Mouse (Mus musculus) testis, postnatal 10 days (tissue): ENCODE measurements around the gene Samt1.
A peak's percentile ranks its signal among the peaks of the same experiment; 100 is the strongest.
"Not testable (repeated sequence)": the region's sequence is repeated elsewhere in the genome, so short reads cannot be mapped to it uniquely, and the experiment has no call there.

Experiments used
- DNase-seq: peaks from one replicate; pipeline ENCODE4 v3.0.0; 2021; ENCODE audit warnings: low spot score

Samt1 gene

DNA sequence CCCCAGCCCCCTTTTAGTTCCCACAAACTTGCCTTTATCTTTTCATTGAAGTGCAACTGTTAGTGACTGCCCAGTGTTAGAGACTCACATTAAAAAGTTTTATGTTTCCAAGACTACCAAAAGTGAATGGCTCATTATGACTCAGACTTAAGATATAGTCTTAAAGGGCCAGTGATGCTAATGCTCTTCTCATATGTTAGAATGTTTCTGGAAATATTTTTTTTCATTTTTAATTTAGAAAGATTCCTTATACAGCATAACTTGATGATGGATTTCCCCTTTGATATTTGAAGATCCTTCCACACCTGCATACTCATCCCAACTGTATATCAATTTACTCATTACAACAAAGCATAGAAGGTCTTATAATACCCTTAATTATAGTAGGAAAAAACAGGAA, at the start of gene Samt1:
Gene Samt1, minus strand, starts transcription at position 101 of the 400 bp plus-strand sequence.
- DNase-seq = not testable (repeated sequence)

DNA sequence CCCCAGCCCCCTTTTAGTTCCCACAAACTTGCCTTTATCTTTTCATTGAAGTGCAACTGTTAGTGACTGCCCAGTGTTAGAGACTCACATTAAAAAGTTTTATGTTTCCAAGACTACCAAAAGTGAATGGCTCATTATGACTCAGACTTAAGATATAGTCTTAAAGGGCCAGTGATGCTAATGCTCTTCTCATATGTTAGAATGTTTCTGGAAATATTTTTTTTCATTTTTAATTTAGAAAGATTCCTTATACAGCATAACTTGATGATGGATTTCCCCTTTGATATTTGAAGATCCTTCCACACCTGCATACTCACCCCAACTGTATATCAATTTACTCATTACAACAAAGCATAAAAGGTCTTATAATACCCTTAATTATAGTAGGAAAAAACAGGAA, 42.5 kb upstream of the Samt1 start, which contains the start of gene Gm10057:
Gene Gm10057, minus strand, starts transcription at position 101 of the 400 bp plus-strand sequence.
- not testable (repeated sequence) for DNase-seq

DNA sequence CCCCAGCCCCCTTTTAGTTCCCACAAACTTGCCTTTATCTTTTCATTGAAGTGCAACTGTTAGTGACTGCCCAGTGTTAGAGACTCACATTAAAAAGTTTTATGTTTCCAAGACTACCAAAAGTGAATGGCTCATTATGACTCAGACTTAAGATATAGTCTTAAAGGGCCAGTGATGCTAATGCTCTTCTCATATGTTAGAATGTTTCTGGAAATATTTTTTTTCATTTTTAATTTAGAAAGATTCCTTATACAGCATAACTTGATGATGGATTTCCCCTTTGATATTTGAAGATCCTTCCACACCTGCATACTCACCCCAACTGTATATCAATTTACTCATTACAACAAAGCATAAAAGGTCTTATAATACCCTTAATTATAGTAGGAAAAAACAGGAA, 21.3 kb upstream of the Samt1 start, which contains the start of gene 4921511M17Rik:
Gene 4921511M17Rik, minus strand, starts transcription at position 101 of the 400 bp plus-strand sequence.
- DNase-seq = not testable (repeated sequence)

DNA sequence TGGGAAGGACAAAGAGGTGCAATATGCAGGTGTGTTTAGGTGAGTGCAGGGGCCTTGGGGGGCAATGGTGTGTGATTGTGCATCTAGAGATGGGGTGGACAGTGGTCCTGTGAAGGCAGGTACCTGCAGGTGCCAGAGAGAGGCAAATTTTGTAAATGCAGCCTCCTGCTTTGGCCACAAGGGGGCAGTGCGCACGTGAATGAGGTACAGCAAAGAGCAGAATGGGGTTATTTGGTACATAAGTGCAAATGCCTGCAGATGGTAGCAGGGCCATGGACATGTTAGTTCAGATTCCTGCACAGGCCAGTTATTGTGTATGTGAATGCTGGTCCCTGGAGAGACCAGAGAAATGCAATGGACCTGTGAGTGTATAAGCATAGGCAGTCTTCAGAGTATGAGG, 35.5 kb downstream of the Samt1 start:
- not testable (repeated sequence) for DNase-seq

DNA sequence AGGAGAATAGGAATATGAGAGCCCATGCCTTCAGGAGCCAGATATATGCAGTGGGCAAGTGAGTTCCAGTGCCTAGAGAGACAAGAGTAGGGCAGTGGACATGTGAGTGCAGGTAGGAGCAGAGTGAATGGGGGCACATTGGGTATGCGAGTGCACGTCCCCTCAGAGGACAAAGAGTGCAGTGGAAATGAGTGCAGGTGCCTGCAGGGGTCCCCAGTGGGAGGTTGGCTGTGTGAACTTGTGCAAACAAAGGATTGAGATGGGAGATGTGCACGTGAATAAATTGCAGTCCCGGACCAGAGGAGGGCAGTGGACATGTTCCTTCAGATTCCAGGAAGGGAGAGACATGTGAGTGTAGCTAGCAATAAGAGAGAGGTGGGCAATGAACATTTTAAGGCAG, 36.0 kb downstream of the Samt1 start:
- not testable (repeated sequence) for DNase-seq

DNA sequence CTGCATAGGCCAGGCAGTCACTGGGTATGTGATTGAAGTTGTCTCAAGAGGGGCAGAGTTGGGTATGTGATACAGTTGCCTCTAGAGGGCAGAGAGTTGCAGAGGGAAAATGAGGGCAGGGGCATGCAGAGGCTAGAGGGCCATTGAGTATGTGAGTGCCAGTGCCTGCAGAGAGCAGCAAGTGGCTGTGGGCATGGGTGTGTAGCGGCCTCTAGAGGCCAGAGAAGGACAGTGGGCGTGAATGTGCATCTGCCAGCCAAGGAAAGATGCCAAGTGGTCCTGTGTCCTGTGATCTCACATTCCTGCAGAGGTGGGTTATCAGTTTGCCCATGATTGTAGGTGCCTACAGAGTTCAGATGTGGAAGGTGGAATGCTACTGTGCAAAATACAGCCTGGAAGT, 38.0 kb downstream of the Samt1 start:
- DNase-seq = peak; percentile 40

DNA sequence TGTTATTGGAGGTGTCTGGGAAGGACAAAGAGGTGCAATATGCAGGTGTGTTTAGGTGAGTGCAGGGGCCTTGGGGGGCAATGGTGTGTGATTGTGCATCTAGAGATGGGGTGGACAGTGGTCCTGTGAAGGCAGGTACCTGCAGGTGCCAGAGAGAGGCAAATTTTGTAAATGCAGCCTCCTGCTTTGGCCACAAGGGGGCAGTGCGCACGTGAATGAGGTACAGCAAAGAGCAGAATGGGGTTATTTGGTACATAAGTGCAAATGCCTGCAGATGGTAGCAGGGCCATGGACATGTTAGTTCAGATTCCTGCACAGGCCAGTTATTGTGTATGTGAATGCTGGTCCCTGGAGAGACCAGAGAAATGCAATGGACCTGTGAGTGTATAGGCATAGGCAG, 59.6 kb downstream of the Samt1 start:
- DNase-seq = not testable (repeated sequence)
